Mouse (Mus musculus) lung, embryonic 16.5 days (tissue): ENCODE measurements around the gene Ifnar1. TPM values are rescaled to one million over a fixed set of nuclear protein-coding genes. Genes with fewer than 3 reads are reported as not detected.

ENCODE experiments used
- ATAC-seq: fragments of 200-750 bp; cut with Nextera tagmentation; 2 replicates; pipeline ENCODE4 v1.8.0; 2017; ENCODE audit warnings: low read depth, mild to moderate bottlenecking, moderate library complexity
- H3K27ac ChIP-seq: fragments of 300-500 bp; sonication (generic); 2 replicates; pipeline ENCODE4 v1.5.1; 2014; ENCODE audit warnings: mild to moderate bottlenecking, control low read depth, low read length
- H3K27me3 ChIP-seq: fragments of 300-500 bp; sonication (generic); 2 replicates; pipeline ENCODE4 v1.6.1; 2014; ENCODE audit warnings: low read depth, low read length, mixed read lengths; ENCODE audit not compliant: control insufficient read depth, insufficient read depth
- H3K36me3 ChIP-seq: fragments of 300-500 bp; sonication (generic); 2 replicates; pipeline ENCODE4 v1.6.1; 2014; ENCODE audit warnings: low read length; ENCODE audit not compliant: control insufficient read depth, insufficient read depth
- H3K4me1 ChIP-seq: fragments of 300-500 bp; sonication (generic); replicated peaks from 2 replicates; pipeline ENCODE4 v1.6.1; 2014; ENCODE audit warnings: low read length, mixed read lengths; ENCODE audit not compliant: control insufficient read depth, insufficient read depth
- H3K4me2 ChIP-seq: fragments of 300-500 bp; sonication (generic); 2 replicates; pipeline ENCODE4 v1.6.1; 2014; ENCODE audit warnings: low read depth, low read length, control low read depth
- H3K4me3 ChIP-seq: fragments of 300-500 bp; sonication (generic); 2 replicates; pipeline ENCODE4 v1.5.1; 2014; ENCODE audit warnings: mild to moderate bottlenecking, low read length, control low read depth
- H3K9ac ChIP-seq: fragments of 300-500 bp; sonication (generic); 2 replicates; pipeline ENCODE4 v1.6.1; 2014; ENCODE audit warnings: low read length, control low read depth
- H3K9me3 ChIP-seq: fragments of 300-500 bp; sonication (generic); 2 replicates; pipeline ENCODE4 v1.6.1; 2016; ENCODE audit warnings: low read length; ENCODE audit not compliant: control insufficient read depth
- WGBS: fragments of 180-500 bp; shearing (Covaris S2); extraction: QIAGEN DNeasy Blood & Tissue Kit; methylation state at CpG from one replicate; pipeline ENCODE4 v1.1.7; 2014; 5-methylcytosine and 5-hydroxymethylcytosine counted together
- polyA plus RNA-seq: library from polyadenylated mRNA; unstranded; fragments of >200 nt; fragmentation: Nextera tagmentation; extraction: Ambion mirVana; gene quantifications from 2 replicates; pipeline ENCODE4 v1.2.1, GENCODE M21; 2015

Gene Ifnar1
- polyA plus RNA-seq, 1 experiment from 2014 or later = 65.0 TPM

GRCm38 (mm10) chr16:91488066-91488465 lies 3.0 kb downstream of the Ifnar1 start:
- no peaks in the 10 kb centered on the region for H3K27me3 ChIP-seq
- H3K27ac ChIP-seq = no peak overlapping the region
- no peak for ATAC-seq
- peaks cover 25% of the 10 kb centered on the region for H3K36me3 ChIP-seq
- H3K9me3 ChIP-seq = no peaks in the 10 kb centered on the region
- peaks cover 12% of the 10 kb centered on the region for H3K4me1 ChIP-seq
- no peak overlapping the region for H3K9ac ChIP-seq
- WGBS = 72% methylated on average over 2 of the region's 2 CpGs
- no peak overlapping the region for H3K4me3 ChIP-seq
- no peak overlapping the region for H3K4me2 ChIP-seq

DNA sequence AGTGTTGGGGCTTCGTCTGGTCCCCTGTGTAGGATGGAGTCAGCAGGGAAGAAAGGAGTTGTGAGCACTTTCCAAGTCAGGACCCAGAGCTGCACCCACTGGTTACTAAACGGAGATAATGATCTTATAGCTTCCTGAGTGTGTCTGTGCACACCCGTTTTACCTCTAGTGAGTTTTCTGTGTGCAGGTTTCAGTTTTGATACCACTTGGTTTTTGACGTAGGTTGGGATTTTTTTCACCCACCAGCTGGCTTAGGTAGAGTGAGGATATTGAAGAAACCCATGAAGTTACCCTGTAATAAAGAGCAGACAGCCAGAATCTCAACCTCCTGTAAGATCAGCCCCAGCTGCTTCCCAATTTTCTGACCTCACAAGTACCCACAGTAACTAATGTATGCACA lies 5.9 kb downstream of the Ifnar1 start:
- H3K4me1 ChIP-seq = peaks cover 6% of the 10 kb centered on the region
- no peak for ATAC-seq
- no peaks in the 10 kb centered on the region for H3K9me3 ChIP-seq
- H3K27me3 ChIP-seq = no peaks in the 10 kb centered on the region
- H3K4me3 ChIP-seq = no peak overlapping the region
- H3K36me3 ChIP-seq = peaks cover 31% of the 10 kb centered on the region
- 83% methylated on average over 4 of the region's 4 CpGs for WGBS
- H3K9ac ChIP-seq = no peak overlapping the region
- H3K27ac ChIP-seq = no peak overlapping the region
- H3K4me2 ChIP-seq = no peak overlapping the region

GRCm38 (mm10) chr16:91491473-91491872 lies 6.4 kb downstream of the Ifnar1 start:
- Histone ChIP-seq H3K9ac (no peak overlapping the region), H3K4me1 (no peaks in the 10 kb centered on the region; the same call in 1 of the 2 replicates), H3K9me3 (no peaks in the 10 kb centered on the region), H3K4me2 (no peak overlapping the region), H3K27me3 (no peaks in the 10 kb centered on the region), H3K27ac (no peak overlapping the region), H3K36me3 (peaks cover 37% of the 10 kb centered on the region), H3K4me3 (no peak overlapping the region)
- 74% methylated on average over 3 of the region's 3 CpGs for WGBS
- no peak for ATAC-seq

GRCm38 (mm10) chr16:91495501-91495900 lies 10.5 kb downstream of the Ifnar1 start:
- 83% methylated on average over 4 of the region's 4 CpGs for WGBS
- H3K9me3 ChIP-seq = no peaks in the 10 kb centered on the region
- no peak for ATAC-seq
- H3K27me3 ChIP-seq = no peaks in the 10 kb centered on the region
- H3K9ac ChIP-seq = no peak overlapping the region
- H3K36me3 ChIP-seq = peaks cover 44% of the 10 kb centered on the region
- no peak overlapping the region for H3K27ac ChIP-seq
- no peaks in the 10 kb centered on the region for H3K4me1 ChIP-seq
- H3K4me3 ChIP-seq = no peak overlapping the region
- no peak overlapping the region for H3K4me2 ChIP-seq

DNA sequence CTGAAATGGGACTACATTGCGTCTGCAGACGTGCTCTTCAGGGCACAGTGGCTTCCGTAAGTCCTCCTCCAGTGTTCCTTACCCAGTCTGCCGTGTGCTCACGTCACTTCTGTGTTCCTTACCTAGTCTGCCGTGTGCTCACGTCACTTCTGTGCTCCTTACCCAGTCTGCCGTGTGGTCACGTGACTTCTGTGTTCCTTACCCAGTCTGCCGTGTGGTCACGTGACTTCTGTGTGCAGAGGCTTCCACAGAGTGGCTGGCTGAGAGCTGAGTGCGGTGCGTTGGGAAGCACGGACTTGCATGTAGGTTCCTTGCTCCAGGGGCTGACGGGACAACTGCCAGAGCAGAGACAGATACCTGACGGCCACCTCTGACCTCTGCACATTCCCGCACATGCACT lies 11.2 kb downstream of the Ifnar1 start:
- Histone ChIP-seq H3K4me1 (no peaks in the 10 kb centered on the region), H3K27me3 (no peaks in the 10 kb centered on the region), H3K36me3 (peaks cover 45% of the 10 kb centered on the region), H3K27ac (no peak overlapping the region), H3K4me3 (no peak overlapping the region), H3K4me2 (no peak overlapping the region), H3K9me3 (no peaks in the 10 kb centered on the region), H3K9ac (no peak overlapping the region)
- no peak for ATAC-seq
- WGBS = 90% methylated on average over 17 of the region's 17 CpGs

DNA sequence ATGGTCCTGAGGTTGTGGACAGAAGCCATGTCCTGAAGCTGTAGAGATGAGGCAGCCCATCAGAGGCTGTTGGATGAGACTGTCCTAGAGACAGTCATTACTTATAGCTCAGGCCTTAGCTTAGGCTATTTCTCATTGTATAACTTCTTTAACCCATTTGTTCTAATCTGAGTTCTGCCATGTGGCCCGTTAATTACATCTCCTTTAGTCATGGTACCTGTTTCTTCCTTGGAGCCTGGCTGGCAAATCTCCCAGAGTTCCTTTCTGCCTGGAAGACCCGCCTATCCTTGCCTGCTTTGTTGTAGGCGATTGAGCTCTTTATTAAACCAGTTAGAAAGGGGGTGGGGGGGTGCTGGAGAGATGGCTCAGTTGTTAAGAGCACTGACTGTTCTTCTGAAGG lies 11.7 kb downstream of the Ifnar1 start:
- Histone ChIP-seq H3K27me3 (no peaks in the 10 kb centered on the region), H3K36me3 (peaks cover 41% of the 10 kb centered on the region), H3K4me3 (no peak overlapping the region), H3K4me1 (no peaks in the 10 kb centered on the region), H3K27ac (no peak overlapping the region), H3K9me3 (no peaks in the 10 kb centered on the region), H3K9ac (no peak overlapping the region), H3K4me2 (no peak overlapping the region)
- ATAC-seq = no peak
- 94% methylated on average over 3 of the region's 3 CpGs for WGBS

- Histone ChIP-seq H3K4me2 (no peak overlapping the region), H3K27ac (no peak overlapping the region), H3K4me3 (no peak overlapping the region), H3K27me3 (no peaks in the 10 kb centered on the region), H3K9ac (no peak overlapping the region), H3K36me3 (peaks cover 40% of the 10 kb centered on the region), H3K4me1 (no peaks in the 10 kb centered on the region), H3K9me3 (no peaks in the 10 kb centered on the region)
- ATAC-seq = no peak
- 90% methylated on average over 7 of the region's 7 CpGs for WGBS
These were observed 13.0 kb downstream of the Ifnar1 start for GRCm38 (mm10) chr16:91498041-91498440.

DNA sequence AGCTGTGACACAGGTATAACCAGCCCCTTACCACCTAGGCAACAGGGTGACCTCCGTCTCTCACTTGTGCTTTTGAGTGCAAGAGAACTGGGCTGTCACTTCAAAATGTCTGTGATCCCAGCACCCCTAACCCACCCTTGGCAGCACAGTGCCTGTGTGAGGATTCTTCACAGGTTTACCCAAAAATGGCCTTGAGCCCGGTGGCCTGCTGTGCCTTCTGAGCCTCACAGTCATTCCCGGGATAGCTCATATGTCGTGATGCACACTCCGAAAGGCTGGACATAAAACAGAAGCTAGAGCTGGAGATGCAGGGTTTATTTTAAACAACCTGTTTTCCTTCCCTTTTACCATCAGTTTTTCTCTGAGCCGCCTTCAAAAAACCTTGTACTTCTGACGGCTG lies 19.7 kb downstream of the Ifnar1 start:
- no peak overlapping the region for H3K4me2 ChIP-seq
- H3K9ac ChIP-seq = no peak overlapping the region
- H3K27me3 ChIP-seq = no peaks in the 10 kb centered on the region
- H3K36me3 ChIP-seq = peaks cover 51% of the 10 kb centered on the region
- H3K9me3 ChIP-seq = no peaks in the 10 kb centered on the region
- no peak overlapping the region for H3K27ac ChIP-seq
- WGBS = 94% methylated on average over 7 of the region's 7 CpGs
- H3K4me1 ChIP-seq = no peaks in the 10 kb centered on the region
- ATAC-seq = no peak
- H3K4me3 ChIP-seq = no peak overlapping the region

DNA sequence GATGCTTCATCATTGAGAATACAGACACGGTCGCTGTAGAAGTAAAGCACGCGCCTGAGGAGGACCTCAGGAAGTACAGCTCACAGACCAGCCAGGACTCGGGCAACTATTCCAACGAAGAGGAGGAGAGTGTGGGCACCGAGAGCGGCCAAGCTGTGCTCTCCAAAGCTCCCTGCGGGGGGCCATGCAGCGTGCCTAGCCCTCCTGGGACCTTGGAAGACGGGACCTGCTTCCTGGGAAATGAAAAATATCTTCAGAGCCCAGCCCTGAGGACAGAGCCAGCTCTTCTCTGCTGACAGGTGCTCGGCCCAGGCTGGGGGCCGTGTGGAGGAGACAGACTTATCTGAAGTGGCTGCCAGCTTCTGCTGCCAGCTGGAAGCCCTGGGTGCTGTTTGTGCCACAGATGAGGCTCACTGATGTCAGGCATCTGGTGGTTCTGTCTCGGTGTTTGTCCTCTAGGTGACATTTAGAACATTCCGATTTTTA lies 20.1 kb downstream of the Ifnar1 start:
- H3K36me3 ChIP-seq = peaks cover 47% of the 10 kb centered on the region
- 86% methylated on average over 15 of the region's 15 CpGs for whole genome bisulfite sequencing
- no peak overlapping the region for H3K4me3 ChIP-seq
- no peak for ATAC-seq
- H3K27ac ChIP-seq = no peak overlapping the region
- H3K27me3 ChIP-seq = no peaks in the 10 kb centered on the region
- H3K9me3 ChIP-seq = no peaks in the 10 kb centered on the region
- H3K4me2 ChIP-seq = no peak overlapping the region
- H3K9ac ChIP-seq = no peak overlapping the region
- H3K4me1 ChIP-seq = no peaks in the 10 kb centered on the region

GRCm38 (mm10) chr16:91506396-91506795 lies 21.4 kb downstream of the Ifnar1 start:
- WGBS = 92% methylated on average over 12 of the region's 12 CpGs
- Histone ChIP-seq H3K4me2 (no peak overlapping the region), H3K4me1 (no peaks in the 10 kb centered on the region), H3K27me3 (no peaks in the 10 kb centered on the region), H3K4me3 (no peak overlapping the region), H3K9me3 (no peaks in the 10 kb centered on the region), H3K36me3 (peaks cover 39% of the 10 kb centered on the region), H3K27ac (no peak overlapping the region), H3K9ac (no peak overlapping the region)
- ATAC-seq = no peak
